Mouse (Mus musculus) lung, adult 2 months (tissue): ENCODE results near the gene Cdkal1.

ENCODE experiments used
- CTCF ChIP-seq: fragments of 200-500 bp; IDR thresholded peaks from 2 replicates; pipeline ENCODE4 v1.5.1; 2011; ENCODE audit warnings: mild to moderate bottlenecking, low read length, control low read depth; ENCODE audit not compliant: insufficient read depth
- POLR2A ChIP-seq: fragments of 200-500 bp; IDR thresholded peaks from 2 replicates; pipeline ENCODE4 v1.6.1; 2011; ENCODE audit warnings: low read depth, mild to moderate bottlenecking, control low read depth, low read length, borderline replicate concordance; ENCODE audit errors: extremely low read depth

GRCm38 (mm10) chr13:29615987-29616386 is 239.5 kb downstream of the Cdkal1 start:
- TF ChIP-seq POLR2A (no peak), CTCF (no peak)
